Mouse (Mus musculus) ES-E14 (cell line): ENCODE measurements around the gene Kcnab2.

Source experiments
- HCFC1 ChIP-seq: IDR thresholded peaks from 2 replicates; pipeline ENCODE4 v1.6.1; 2012; ENCODE audit warnings: low read length, inconsistent platforms, borderline replicate concordance; ENCODE audit not compliant: insufficient read depth
- MAFK ChIP-seq: IDR thresholded peaks from 2 replicates; pipeline ENCODE4 v1.6.1; 2014; ENCODE audit warnings: mild to moderate bottlenecking, low read depth, low read length, inconsistent platforms; ENCODE audit not compliant: insufficient read depth
- ZC3H11A ChIP-seq: IDR thresholded peaks from 2 replicates; pipeline ENCODE4 v1.6.1; 2012; ENCODE audit warnings: low read depth, mild to moderate bottlenecking, inconsistent platforms, low read length, borderline replicate concordance

- no peak for TF ChIP-seq ZC3H11A
- no peak for TF ChIP-seq HCFC1
- no peak for TF ChIP-seq MAFK
Observed at GRCm38 (mm10) chr4:152410961-152411360, 66.7 kb downstream of the Kcnab2 start.
